Mouse (Mus musculus): ENCODE measurements around the gene Gm3005. TPM values are rescaled to one million over a fixed set of nuclear protein-coding genes. Genes with fewer than 3 reads are reported as not detected.
"Not testable (repeated sequence)": the region's sequence is repeated elsewhere in the genome, so short reads cannot be mapped to it uniquely, and the experiment has no call there.

Gm3005 gene
- 0.13 and 0.67 TPM in 2 replicates for polyA plus RNA-seq (2015; fragmentation: Nextera tagmentation; extraction: Ambion mirVana)

DNA sequence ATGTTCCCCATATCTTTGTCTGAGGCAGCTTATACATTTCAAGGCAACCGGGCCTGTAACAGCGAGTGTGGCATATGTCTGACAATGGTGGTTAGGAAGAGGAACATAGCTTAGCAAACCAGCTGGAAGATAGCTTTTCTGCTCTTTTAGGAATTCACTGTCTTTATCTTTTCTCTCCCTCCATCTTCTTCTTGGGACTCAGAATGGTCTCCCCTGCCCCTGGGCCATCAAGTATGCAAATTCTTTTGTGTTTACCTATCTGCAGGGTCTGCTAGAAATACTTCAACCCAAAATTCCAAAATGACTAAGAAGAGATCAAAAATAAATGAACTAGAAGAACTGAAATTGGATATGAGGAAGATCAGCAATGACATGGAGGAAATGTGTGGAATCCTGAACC lies at the start of gene Gm3005:
Gene Gm3005, plus strand, starts transcription at position 301 of the 400 bp plus-strand sequence.
- not testable (repeated sequence) for H3K27me3 ChIP-seq (ENCODE audit: control insufficient read depth, insufficient read depth, low read length); H3K27ac ChIP-seq (replicated peaks); H3K9ac ChIP-seq (ENCODE audit: low read length); H3K4me2 ChIP-seq (replicated peaks; ENCODE audit: low read depth); ATAC-seq (ENCODE audit: low FRiP score, low TSS enrichment); DNase-seq (ENCODE audit: low spot score); H3K36me3 ChIP-seq (ENCODE audit: control insufficient read depth, insufficient read depth, low read length); H3K4me3 ChIP-seq (ENCODE audit: low read depth, low read length); H3K9me3 ChIP-seq (ENCODE audit: control insufficient read depth, low read length); H3K4me1 ChIP-seq (replicated peaks; ENCODE audit: control insufficient read depth, insufficient read depth)
- WGBS, result no CpG with 5 or more reads among the region's 2 CpGs

DNA sequence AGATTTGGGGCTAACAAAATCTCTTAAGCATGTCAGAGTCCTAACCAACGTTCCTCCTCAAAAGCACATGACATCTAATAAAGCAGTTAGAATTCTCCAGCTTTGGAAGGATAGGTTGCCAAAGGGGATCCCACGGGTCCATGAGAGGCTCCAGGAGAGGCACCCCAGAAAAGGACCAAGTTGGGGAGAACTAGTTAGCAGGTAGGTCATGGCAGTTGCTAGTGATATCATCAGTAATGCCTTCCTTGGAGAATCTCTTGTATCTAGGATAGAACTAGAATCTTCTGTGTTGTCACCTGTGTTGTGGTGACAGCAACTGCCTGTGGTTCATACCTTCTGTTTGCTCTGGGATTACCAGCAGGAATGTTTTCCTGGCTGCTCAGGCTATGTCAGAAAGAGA lies 33.1 kb upstream of the Gm3005 start, which contains the start of gene Gm10413:
Gene Gm10413, plus strand, starts transcription at position 301 of the 400 bp plus-strand sequence.
- not testable (repeated sequence) for DNase-seq (ENCODE audit: low spot score); H3K4me3 ChIP-seq (ENCODE audit: low read depth, low read length); H3K36me3 ChIP-seq (ENCODE audit: control insufficient read depth, insufficient read depth, low read length); H3K4me1 ChIP-seq (replicated peaks; ENCODE audit: control insufficient read depth, insufficient read depth); H3K9me3 ChIP-seq (ENCODE audit: control insufficient read depth, low read length); H3K27me3 ChIP-seq (ENCODE audit: control insufficient read depth, insufficient read depth, low read length); H3K4me2 ChIP-seq (replicated peaks; ENCODE audit: low read depth); H3K9ac ChIP-seq (ENCODE audit: low read length); ATAC-seq (ENCODE audit: low FRiP score, low TSS enrichment); H3K27ac ChIP-seq (replicated peaks)
- no CpG with 5 or more reads among the region's 2 CpGs for WGBS

DNA sequence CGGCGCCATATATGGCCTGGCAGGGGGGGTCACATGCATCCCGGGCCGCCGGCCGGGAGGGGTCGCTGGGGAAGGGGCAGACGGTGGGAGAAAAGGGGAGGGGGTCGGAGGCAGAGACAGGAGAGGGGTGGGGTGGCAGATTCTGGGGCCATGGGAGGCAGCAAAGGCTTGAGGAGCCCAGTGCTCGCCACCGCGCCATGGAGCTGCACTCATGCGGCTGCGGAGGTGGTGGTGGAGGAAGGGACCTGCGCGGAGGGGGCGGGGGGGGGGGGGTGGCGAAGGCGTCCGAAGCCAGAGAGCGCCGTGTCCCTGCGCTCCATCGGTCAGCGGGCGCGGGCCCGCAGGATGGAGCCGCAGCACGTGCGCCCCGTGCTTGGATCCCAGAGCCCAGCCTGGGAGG lies 15.6 kb upstream of the Gm3005 start, which contains the start of gene Gm10409:
Gene Gm10409, plus strand, starts transcription at position 301 of the 400 bp plus-strand sequence.
- H3K4me2 ChIP-seq (replicated peaks; ENCODE audit: low read depth); ATAC-seq (ENCODE audit: low FRiP score, low TSS enrichment); H3K27ac ChIP-seq (replicated peaks); H3K36me3 ChIP-seq (ENCODE audit: control insufficient read depth, insufficient read depth, low read length); H3K4me3 ChIP-seq (ENCODE audit: low read depth, low read length); H3K27me3 ChIP-seq (ENCODE audit: control insufficient read depth, insufficient read depth, low read length); H3K9me3 ChIP-seq (ENCODE audit: control insufficient read depth, low read length); DNase-seq (ENCODE audit: low spot score); H3K9ac ChIP-seq (ENCODE audit: low read length); H3K4me1 ChIP-seq (replicated peaks; ENCODE audit: control insufficient read depth, insufficient read depth): not testable (repeated sequence)
- WGBS, result no CpG with 5 or more reads among the region's 32 CpGs

DNA sequence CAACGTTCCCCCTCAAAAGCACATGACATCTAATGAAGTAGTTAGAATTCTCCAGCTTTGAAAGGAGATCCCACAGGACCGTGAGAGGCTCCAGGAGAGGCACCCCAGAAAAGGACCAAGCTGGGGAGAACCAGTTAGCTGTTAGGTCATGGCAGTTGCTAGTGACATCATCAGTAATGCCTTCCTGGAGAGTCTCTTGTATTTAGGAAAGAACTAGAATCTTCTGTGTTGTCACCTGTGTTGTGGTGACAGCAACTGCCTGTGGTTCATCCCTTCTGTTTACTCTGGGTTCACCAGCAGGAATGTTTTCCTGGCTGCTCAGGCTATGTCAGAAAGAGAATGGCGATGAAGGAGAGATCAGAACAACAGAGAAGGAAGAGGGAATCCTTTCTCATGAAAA lies 21.2 kb downstream of the Gm3005 start, which contains the start of gene Gm10408:
Gene Gm10408, plus strand, starts transcription at position 301 of the 400 bp plus-strand sequence.
- no CpG with 5 or more reads among the region's 3 CpGs for WGBS
- DNase-seq (ENCODE audit: low spot score); H3K4me3 ChIP-seq (ENCODE audit: low read depth, low read length); H3K9me3 ChIP-seq (ENCODE audit: control insufficient read depth, low read length); ATAC-seq (ENCODE audit: low FRiP score, low TSS enrichment); H3K4me2 ChIP-seq (replicated peaks; ENCODE audit: low read depth); H3K4me1 ChIP-seq (replicated peaks; ENCODE audit: control insufficient read depth, insufficient read depth); H3K27me3 ChIP-seq (ENCODE audit: control insufficient read depth, insufficient read depth, low read length); H3K36me3 ChIP-seq (ENCODE audit: control insufficient read depth, insufficient read depth, low read length); H3K27ac ChIP-seq (replicated peaks); H3K9ac ChIP-seq (ENCODE audit: low read length): not testable (repeated sequence)

DNA sequence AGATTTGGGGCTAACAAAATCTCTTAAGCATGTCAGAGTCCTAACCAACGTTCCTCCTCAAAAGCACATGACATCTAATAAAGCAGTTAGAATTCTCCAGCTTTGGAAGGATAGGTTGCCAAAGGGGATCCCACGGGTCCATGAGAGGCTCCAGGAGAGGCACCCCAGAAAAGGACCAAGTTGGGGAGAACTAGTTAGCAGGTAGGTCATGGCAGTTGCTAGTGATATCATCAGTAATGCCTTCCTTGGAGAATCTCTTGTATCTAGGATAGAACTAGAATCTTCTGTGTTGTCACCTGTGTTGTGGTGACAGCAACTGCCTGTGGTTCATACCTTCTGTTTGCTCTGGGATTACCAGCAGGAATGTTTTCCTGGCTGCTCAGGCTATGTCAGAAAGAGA lies 206.3 kb downstream of the Gm3005 start, which contains the start of gene Gm3012:
Gene Gm3012, plus strand, starts transcription at position 301 of the 400 bp plus-strand sequence.
- H3K9ac ChIP-seq (ENCODE audit: low read length); ATAC-seq (ENCODE audit: low FRiP score, low TSS enrichment); H3K4me2 ChIP-seq (replicated peaks; ENCODE audit: low read depth); H3K27me3 ChIP-seq (ENCODE audit: control insufficient read depth, insufficient read depth, low read length); H3K4me3 ChIP-seq (ENCODE audit: low read depth, low read length); H3K36me3 ChIP-seq (ENCODE audit: control insufficient read depth, insufficient read depth, low read length); H3K9me3 ChIP-seq (ENCODE audit: control insufficient read depth, low read length); H3K4me1 ChIP-seq (replicated peaks; ENCODE audit: control insufficient read depth, insufficient read depth); H3K27ac ChIP-seq (replicated peaks); DNase-seq (ENCODE audit: low spot score): not testable (repeated sequence)
- WGBS, result no CpG with 5 or more reads among the region's 2 CpGs

Other genes starting within 250 kb of the Gm3005 start
- gene Gm5795, start 239.8 kb upstream of the Gm3005 start, polyA plus RNA-seq (2015; fragmentation: Nextera tagmentation; extraction: Ambion mirVana), result 0.13 TPM in 1 of 2 replicates, not detected in the other
- 1.9 and 2.3 TPM in 2 replicates for gene D830030K20Rik, start 219.6 kb upstream of the Gm3005 start, polyA plus RNA-seq (2015; fragmentation: Nextera tagmentation; extraction: Ambion mirVana)
- not detected in 2 replicates for gene Gm2956, start 95.5 kb upstream of the Gm3005 start, polyA plus RNA-seq (2015; fragmentation: Nextera tagmentation; extraction: Ambion mirVana)
- gene Gm10413, start 33.0 kb upstream of the Gm3005 start, polyA plus RNA-seq (2015; fragmentation: Nextera tagmentation; extraction: Ambion mirVana), result not detected in 2 replicates
- 0.22 and 0.32 TPM in 2 replicates for gene Gm10409, start 15.5 kb upstream of the Gm3005 start, polyA plus RNA-seq (2015; fragmentation: Nextera tagmentation; extraction: Ambion mirVana)
- gene Gm10408, start 21.3 kb downstream of the Gm3005 start, polyA plus RNA-seq (2015; fragmentation: Nextera tagmentation; extraction: Ambion mirVana), result 0.08 TPM in 1 of 2 replicates, not detected in the other
- gene Gm3012, start 206.4 kb downstream of the Gm3005 start, polyA plus RNA-seq (2015; fragmentation: Nextera tagmentation; extraction: Ambion mirVana), result not detected in 2 replicates
- 0.22 and 0.32 TPM in 2 replicates for gene Gm3020, start 223.9 kb downstream of the Gm3005 start, polyA plus RNA-seq (2015; fragmentation: Nextera tagmentation; extraction: Ambion mirVana)

All from stomach, postnatal 0 days (tissue).